In the genomic region with DNA sequence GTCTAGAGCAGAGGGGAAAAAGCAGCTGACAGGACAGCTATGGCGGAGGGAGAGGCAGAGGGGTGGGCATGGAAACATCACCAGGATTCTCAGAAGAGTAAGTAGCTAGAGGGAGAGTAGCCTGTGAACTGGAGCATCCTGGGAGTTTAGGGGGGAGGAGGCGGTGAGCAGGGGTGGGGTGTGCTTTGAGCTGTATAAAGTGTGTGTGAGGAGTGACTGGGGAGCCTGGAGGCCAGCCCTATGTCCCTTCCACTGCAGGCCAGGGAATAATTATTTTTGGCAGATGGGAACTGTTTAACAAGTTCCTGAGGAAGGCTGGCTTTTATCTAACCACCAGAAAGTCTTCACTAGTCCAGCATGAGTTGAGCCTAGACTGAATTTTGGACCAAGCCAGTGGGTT, we compare ENCODE assay signal across 29 mouse cellular contexts. TPM values are rescaled to one million over a fixed set of nuclear protein-coding genes. Genes with fewer than 3 reads are reported as not detected.
DNase-seq lines count a peak whose midpoint lies in the region; ATAC-seq and TF ChIP-seq lines count a peak whose summit lies in the region.
"Had no signal": no experiment of that assay in that cellular context is flagged by ENCODE, and none has a peak within 500 bp of the region (broad histone marks: within the 10 kb centered on the region; RNA-seq: fewer than 3 reads in every experiment).

No protein-coding gene starts in this region.

- H3K4me1 ChIP-seq in heart, adult 2 months (ENCODE audit: control insufficient read depth, insufficient read depth, low read length) = no peaks in the 10 kb centered on the region
- peaks cover 8% of the 10 kb centered on the region; the same call in 1 of the 2 replicates for H3K4me1 ChIP-seq in heart, embryonic 10.5 days
- H3K4me1 ChIP-seq in ES-Bruce4 (ENCODE audit: control insufficient read depth, insufficient read depth, low read length) = peaks cover 3% of the 10 kb centered on the region
- no peaks in the 10 kb centered on the region for H3K4me1 ChIP-seq in heart, postnatal 0 days (ENCODE audit: control insufficient read depth, insufficient read depth)
- H3K4me1 ChIP-seq: embryonic facial prominence, embryonic 13.5 days; forebrain, embryonic 10.5 days; forebrain, embryonic 15.5 days; intestine, embryonic 15.5 days; limb, embryonic 15.5 days; liver, embryonic 13.5 days; midbrain, embryonic 13.5 days; neural tube, embryonic 13.5 days had no signal

- peak in 1 of 2 experiments; percentile 25 for DNase-seq in heart, adult 2 months
- DNase-seq in heart, embryonic 10.5 days (ENCODE audit: low spot score) = no peak
- peak; percentile 36 for DNase-seq in ES-CJ7 (ENCODE audit: low read depth, low spot score)
- no peak for DNase-seq in heart, postnatal 0 days (ENCODE audit: low spot score)
- no peak for DNase-seq in cerebellum, adult 11 months
- DNase-seq: adrenal gland, adult 8-10 months; B cell, adult 2 months; cerebellum, adult 9-10 months; kidney, adult 2 months; kidney, postnatal 36 days; left cerebral cortex, postnatal 4 days; liver, embryonic 13.5 days; lung, adult 18-20 months; right cerebral cortex, postnatal 4 days; thymus, adult 18-20 months; thymus, postnatal 36 days had no signal

- peak; percentile 68; the same call in 1 of the 2 replicates for ATAC-seq in heart, postnatal 0 days (ENCODE audit: insufficient read depth, low read depth)
- ATAC-seq in cerebellum, adult (ENCODE audit: insufficient number of reproducible peaks, low FRiP score, low TSS enrichment) = no peak
- ATAC-seq: forebrain, embryonic 15.5 days; hindbrain, postnatal 0 days; intestine, embryonic 15.5 days; midbrain, embryonic 13.5 days had no signal

- peak overlapping the region; percentile 3; the same call in 1 of the 2 replicates for H3K27ac ChIP-seq in heart, adult 2 months
- H3K27ac ChIP-seq in heart, embryonic 10.5 days = no peak overlapping the region; the same call in 1 of the 2 replicates
- no peak overlapping the region for H3K27ac ChIP-seq in ES-Bruce4 (ENCODE audit: insufficient read depth, low read length)
- no peak overlapping the region for H3K27ac ChIP-seq in heart, postnatal 0 days (ENCODE audit: low read depth)
- H3K27ac ChIP-seq: embryonic facial prominence, embryonic 13.5 days; forebrain, embryonic 10.5 days; forebrain, embryonic 15.5 days; hindbrain, postnatal 0 days; intestine, embryonic 15.5 days; layer of hippocampus, adult 2 months; limb, embryonic 15.5 days; liver, embryonic 13.5 days; midbrain, embryonic 13.5 days; neural tube, embryonic 13.5 days; stomach, postnatal 0 days had no signal

- TF ChIP-seq EP300 in heart, adult 2 months (IDR thresholded peaks at IDR 0.05; ENCODE audit: insufficient read depth, low read depth, low read length) = no peak
- no peak for TF ChIP-seq EP300 in ES-Bruce4 (IDR thresholded peaks at IDR 0.05; ENCODE audit: insufficient read depth, low read depth, low read length)
- no peak for TF ChIP-seq EP300 in heart, postnatal 0 days (IDR thresholded peaks at IDR 0.05; ENCODE audit: low read depth)

- no peak for TF ChIP-seq POLR2A in heart, adult 2 months (IDR thresholded peaks at IDR 0.05; ENCODE audit: insufficient read depth, low read depth, low read length)
- no peak for TF ChIP-seq POLR2A in ES-Bruce4 (IDR thresholded peaks at IDR 0.05; ENCODE audit: insufficient read depth, low read length)

- H3K9me3 ChIP-seq in heart, embryonic 10.5 days = no peaks in the 10 kb centered on the region
- H3K9me3 ChIP-seq in ES-Bruce4 (replicated peaks; ENCODE audit: control insufficient read depth, insufficient read depth, low read length, poor library complexity, severe bottlenecking) = no peaks in the 10 kb centered on the region
- H3K9me3 ChIP-seq in heart, postnatal 0 days (replicated peaks; ENCODE audit: control insufficient read depth, low read length) = no peaks in the 10 kb centered on the region
- H3K9me3 ChIP-seq: embryonic facial prominence, embryonic 13.5 days; forebrain, embryonic 10.5 days; forebrain, embryonic 15.5 days; G1E; intestine, embryonic 15.5 days; limb, embryonic 15.5 days; liver, embryonic 13.5 days; midbrain, embryonic 13.5 days; neural tube, embryonic 13.5 days had no signal

- intact Hi-C loops in heart, adult 2 months (cut with DNase I) = no loop called here

- TF ChIP-seq CTCF in heart, adult 2 months (IDR thresholded peaks at IDR 0.05) = no peak
- no peak for TF ChIP-seq CTCF in ES-Bruce4 (IDR thresholded peaks at IDR 0.05; ENCODE audit: low read depth, low read length)
- TF ChIP-seq CTCF in heart, postnatal 0 days (IDR thresholded peaks at IDR 0.05; ENCODE audit: low read depth) = no peak

- WGBS in heart, adult 2 months = 71% methylated on average over 2 of the region's 2 CpGs
- WGBS in heart, embryonic 10.5 days = 58% methylated on average over 2 of the region's 2 CpGs
- WGBS in heart, postnatal 0 days = 56% methylated on average over 2 of the region's 2 CpGs

- no peak overlapping the region for H3K4me3 ChIP-seq in heart, adult 2 months
- H3K4me3 ChIP-seq in heart, embryonic 10.5 days = no peak overlapping the region
- no peak overlapping the region for H3K4me3 ChIP-seq in ES-Bruce4 (ENCODE audit: low read depth, low read length)
- no peak overlapping the region for H3K4me3 ChIP-seq in heart, postnatal 0 days (ENCODE audit: low read depth, low read length)
- H3K4me3 ChIP-seq: embryonic facial prominence, embryonic 13.5 days; forebrain, embryonic 10.5 days; forebrain, embryonic 15.5 days; intestine, embryonic 15.5 days; layer of hippocampus, adult 2 months; limb, embryonic 15.5 days; liver, embryonic 13.5 days; midbrain, embryonic 13.5 days; neural tube, embryonic 13.5 days had no signal

- no peaks in the 10 kb centered on the region for H3K79me2 ChIP-seq in heart, adult 2 months (replicated peaks; ENCODE audit: control insufficient read depth, insufficient read depth, low read length)

- H3K9ac ChIP-seq in heart, adult 2 months (ENCODE audit: low read depth, low read length) = no peak overlapping the region
- H3K9ac ChIP-seq in ES-Bruce4 (ENCODE audit: low read depth, poor library complexity, severe bottlenecking) = peak overlapping the region; percentile 11; the same call in 1 of the 2 replicates
- H3K9ac ChIP-seq in heart, postnatal 0 days (replicated peaks; ENCODE audit: low read depth, low read length) = no peak overlapping the region
- H3K9ac ChIP-seq: embryonic facial prominence, embryonic 13.5 days; forebrain, embryonic 15.5 days; intestine, embryonic 15.5 days; limb, embryonic 15.5 days; liver, embryonic 13.5 days; midbrain, embryonic 13.5 days; neural tube, embryonic 13.5 days had no signal

- H3K4me2 ChIP-seq in heart, postnatal 0 days (ENCODE audit: low read depth, low read length) = no peak overlapping the region
- H3K4me2 ChIP-seq: embryonic facial prominence, embryonic 13.5 days; forebrain, embryonic 15.5 days; intestine, embryonic 15.5 days; limb, embryonic 15.5 days; liver, embryonic 13.5 days; midbrain, embryonic 13.5 days; neural tube, embryonic 13.5 days had no signal

- H3K36me3 ChIP-seq in heart, adult 2 months (ENCODE audit: control insufficient read depth, insufficient read depth, low read length) = no peaks in the 10 kb centered on the region
- H3K36me3 ChIP-seq in heart, embryonic 10.5 days = no peaks in the 10 kb centered on the region
- H3K36me3 ChIP-seq in ES-Bruce4 (ENCODE audit: control insufficient read depth, insufficient read depth, low read length, poor library complexity, severe bottlenecking) = no peaks in the 10 kb centered on the region
- H3K36me3 ChIP-seq in heart, postnatal 0 days (replicated peaks; ENCODE audit: control insufficient read depth, insufficient read depth, low read length) = no peaks in the 10 kb centered on the region
- H3K36me3 ChIP-seq: embryonic facial prominence, embryonic 13.5 days; forebrain, embryonic 10.5 days; forebrain, embryonic 15.5 days; G1E; intestine, embryonic 15.5 days; limb, embryonic 15.5 days; liver, embryonic 13.5 days; midbrain, embryonic 13.5 days; neural tube, embryonic 13.5 days had no signal

- H3K27me3 ChIP-seq in heart, adult 2 months (ENCODE audit: control insufficient read depth, insufficient read depth, low read length) = no peaks in the 10 kb centered on the region
- no peaks in the 10 kb centered on the region for H3K27me3 ChIP-seq in heart, embryonic 10.5 days (ENCODE audit: insufficient read depth, poor library complexity, severe bottlenecking)
- no peaks in the 10 kb centered on the region for H3K27me3 ChIP-seq in ES-Bruce4 (ENCODE audit: control insufficient read depth, insufficient read depth, low read length, poor library complexity, severe bottlenecking)
- no peaks in the 10 kb centered on the region for H3K27me3 ChIP-seq in heart, postnatal 0 days (ENCODE audit: control insufficient read depth, insufficient read depth, low read length)
- H3K27me3 ChIP-seq: embryonic facial prominence, embryonic 13.5 days; forebrain, embryonic 15.5 days; intestine, embryonic 15.5 days; limb, embryonic 15.5 days; liver, embryonic 13.5 days; midbrain, embryonic 13.5 days; neural tube, embryonic 13.5 days had no signal

RNA-seq across cellular contexts. Expression of a gene that starts 6.2 kb away (rescaled TPM):
- 10 to 100 TPM; 18.3 to 18.6 TPM for total RNA-seq in heart, adult 2 months (2021)
- 8.2 and 13.9 TPM in 2 replicates for polyA plus RNA-seq in heart, adult 2 months (2012; rRNA removed)
- 59.5 and 63.0 TPM in 2 replicates for polyA plus RNA-seq in heart, embryonic 10.5 days (2016; fragmentation: Nextera tagmentation; extraction: Ambion mirVana)
- 93.5 and 93.7 TPM in 2 replicates for polyA plus RNA-seq in ES-Bruce4 (2011; ENCODE audit: insufficient read depth, insufficient read length, low read depth, missing spikeins)
- 53.5 and 85.3 TPM in 2 replicates for total RNA-seq in heart, postnatal 0 days (2014; rRNA removed; ENCODE audit: low replicate concordance)
- polyA plus RNA-seq in heart, postnatal 0 days (2015; fragmentation: Nextera tagmentation; extraction: Ambion mirVana) = 25.9 and 27.4 TPM in 2 replicates
